Mouse (Mus musculus) forebrain, embryonic 10.5 days (tissue): Measurements from ENCODE around the gene Gm45140. TPM values are rescaled to one million over a fixed set of nuclear protein-coding genes. Genes with fewer than 3 reads are reported as not detected.
A peak's percentile ranks its signal among the peaks of the same experiment; 100 is the strongest.

Source experiments
- DNase-seq: peaks from one replicate; pipeline ENCODE4 v3.0.0-alpha.2; 2017; ENCODE audit warnings: low spot score; ENCODE audit errors: extremely low spot score
- H3K27ac ChIP-seq: fragments of 300-500 bp; sonication (generic); 2 replicates; pipeline ENCODE4 v1.5.1; 2016; ENCODE audit warnings: mild to moderate bottlenecking
- H3K27me3 ChIP-seq: fragments of 300-500 bp; sonication (generic); 2 replicates; pipeline ENCODE4 v1.6.1; 2016; ENCODE audit warnings: mild to moderate bottlenecking; ENCODE audit not compliant: poor library complexity, severe bottlenecking
- H3K36me3 ChIP-seq: fragments of 300-500 bp; sonication (generic); replicated peaks from 2 replicates; pipeline ENCODE4 v1.6.1; 2016; ENCODE audit warnings: mild to moderate bottlenecking, moderate library complexity
- H3K4me1 ChIP-seq: fragments of 300-500 bp; sonication (generic); 2 replicates; pipeline ENCODE4 v1.6.1; 2016
- H3K4me3 ChIP-seq: fragments of 300-500 bp; sonication (generic); 2 replicates; pipeline ENCODE4 v1.5.1; 2016; ENCODE audit warnings: mild to moderate bottlenecking, moderate library complexity
- H3K9me3 ChIP-seq: fragments of 300-500 bp; sonication (generic); 2 replicates; pipeline ENCODE4 v1.6.1; 2016; ENCODE audit warnings: mild to moderate bottlenecking, moderate library complexity
- WGBS: fragments of 180-500 bp; shearing (Covaris S2); methylation state at CpG from one replicate; pipeline ENCODE4 v1.1.7; 2016; 5-methylcytosine and 5-hydroxymethylcytosine counted together
- polyA plus RNA-seq: library from polyadenylated mRNA; unstranded; fragments of >200 nt; fragmentation: Nextera tagmentation; extraction: Ambion mirVana; gene quantifications from 2 replicates; pipeline ENCODE4 v1.2.1, GENCODE M21; 2016

Gm45140 gene
- polyA plus RNA-seq, 1 experiment from 2014 or later: 2.1 TPM

GRCm38 (mm10) chr6:87839797-87840341 is 4.3 kb upstream of the Gm45140 start:
- WGBS: 69% methylated on average over 11 of the region's 11 CpGs
- peaks cover 56% of the 10 kb centered on the region for H3K36me3 ChIP-seq
- peaks cover 23% of the 10 kb centered on the region for H3K4me1 ChIP-seq
- no peaks in the 10 kb centered on the region for H3K27me3 ChIP-seq
- H3K4me3 ChIP-seq: peak overlapping the region; percentile 68; the same call in 1 of the 2 replicates
- DNase-seq: no peak
- H3K9me3 ChIP-seq: no peaks in the 10 kb centered on the region
- no peak overlapping the region for H3K27ac ChIP-seq

DNA sequence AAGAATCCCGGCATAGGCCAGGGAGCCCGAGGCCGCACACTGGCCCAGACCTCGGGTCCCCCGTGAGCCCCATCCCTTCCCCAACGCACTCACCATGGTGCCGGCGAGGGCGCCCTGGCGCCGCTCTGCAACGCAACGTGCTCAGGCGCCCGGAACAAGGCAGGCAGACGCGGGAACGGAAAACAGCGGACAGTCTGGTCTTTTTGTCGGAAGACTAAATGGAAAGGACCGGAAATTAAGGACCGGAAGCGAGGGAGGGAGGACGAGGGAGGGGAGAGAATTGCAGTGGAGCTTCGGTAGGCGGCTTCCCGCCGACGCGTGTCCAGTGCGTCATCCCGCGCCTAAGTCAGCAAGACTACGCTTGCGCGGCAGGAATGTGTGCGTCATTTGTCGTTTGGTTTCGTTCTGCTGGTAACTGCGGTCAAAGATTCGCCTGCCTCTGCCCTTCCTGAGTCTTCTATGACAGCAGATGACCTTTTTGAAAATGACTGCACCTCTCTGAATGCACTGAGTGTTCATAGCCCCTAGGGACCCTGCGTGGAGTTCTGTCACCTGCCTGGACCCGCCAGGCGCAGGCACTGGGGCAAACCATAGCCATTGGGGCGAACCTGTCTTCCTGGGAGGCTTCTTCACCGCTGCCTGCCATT is 3.1 kb upstream of the Gm45140 start, which contains the start of gene Isy1:
Gene Isy1 (minus strand): TSS at position 248 of the 647 bp plus-strand sequence.
- H3K4me1 ChIP-seq: peaks cover 23% of the 10 kb centered on the region
- peak; percentile 95 for DNase-seq
- no peaks in the 10 kb centered on the region for H3K27me3 ChIP-seq
- no peaks in the 10 kb centered on the region for H3K9me3 ChIP-seq
- H3K4me3 ChIP-seq: peak within 1 kb of the TSS; percentile 68
- WGBS: under 1% methylated on average over 46 of the region's 46 CpGs
- peak within 1 kb of the TSS; percentile 90 for H3K27ac ChIP-seq
- H3K36me3 ChIP-seq: peaks cover 56% of the 10 kb centered on the region

GRCm38 (mm10) chr6:87820366-87820765 is 15.2 kb downstream of the Gm45140 start:
- Histone ChIP-seq H3K9me3 (no peaks in the 10 kb centered on the region), H3K27me3 (no peaks in the 10 kb centered on the region), H3K36me3 (peaks cover 99% of the 10 kb centered on the region), H3K4me1 (no peaks in the 10 kb centered on the region), H3K4me3 (no peak overlapping the region), H3K27ac (no peak overlapping the region)
- no peak for DNase-seq
- 93% methylated on average over 2 of the region's 2 CpGs for WGBS

DNA sequence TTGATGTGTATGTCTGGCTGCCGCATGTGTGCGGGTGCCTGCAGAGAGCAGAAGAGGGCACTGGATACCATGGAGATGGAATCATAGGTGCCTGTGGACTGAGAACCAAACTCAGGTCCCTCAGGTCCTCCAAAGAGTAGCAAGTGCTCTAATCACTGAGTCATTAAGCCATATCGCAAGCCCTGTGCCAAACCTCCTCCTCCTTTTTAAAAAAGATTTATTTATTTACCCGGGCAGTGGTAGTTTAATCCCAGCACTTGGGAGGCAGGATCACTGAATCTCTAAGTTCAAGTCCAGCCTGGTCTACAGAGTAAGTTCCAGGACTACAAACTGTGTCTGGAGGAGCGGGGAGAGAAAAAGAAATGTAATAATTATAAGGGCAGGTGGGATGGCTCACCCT is 21.1 kb downstream of the Gm45140 start:
- 94% methylated on average over 5 of the region's 5 CpGs for WGBS
- Histone ChIP-seq H3K27ac (no peak overlapping the region), H3K4me3 (no peak overlapping the region), H3K4me1 (peaks cover 29% of the 10 kb centered on the region), H3K36me3 (peaks cover 65% of the 10 kb centered on the region), H3K9me3 (no peaks in the 10 kb centered on the region), H3K27me3 (peaks cover 17% of the 10 kb centered on the region)
- DNase-seq: no peak

DNA sequence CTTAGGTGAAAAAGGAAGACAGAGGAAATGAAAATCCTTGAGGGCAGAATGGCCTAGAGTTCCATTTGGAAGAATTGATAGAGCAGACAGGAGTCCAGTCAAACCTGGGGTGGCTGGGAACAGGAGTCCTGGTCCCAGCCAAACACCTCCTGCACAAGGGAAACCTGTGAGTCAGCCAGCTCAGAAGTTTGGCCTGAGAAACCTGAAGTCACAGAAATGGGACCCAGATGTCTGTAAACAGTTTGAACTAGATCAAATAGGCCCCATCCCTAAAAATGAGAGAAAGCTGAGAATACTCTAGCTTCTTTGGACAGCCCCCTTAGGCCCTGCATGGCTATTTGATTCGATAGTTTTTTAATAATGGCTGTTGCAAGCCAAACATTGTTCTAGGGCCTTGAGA is 22.9 kb downstream of the Gm45140 start:
- Histone ChIP-seq H3K27me3 (peaks cover 18% of the 10 kb centered on the region), H3K9me3 (no peaks in the 10 kb centered on the region), H3K27ac (no peak overlapping the region), H3K4me1 (peaks cover 29% of the 10 kb centered on the region), H3K4me3 (peak overlapping the region; percentile 76), H3K36me3 (peaks cover 48% of the 10 kb centered on the region)
- DNase-seq: no peak
- WGBS: 90% methylated on average over 1 of the region's 1 CpGs

GRCm38 (mm10) chr6:87811675-87812338 is 23.8 kb downstream of the Gm45140 start, which contains the start of gene Rab43:
TSS of gene Rab43 (minus strand) at chr6:87812164.
- peak; percentile 88 for DNase-seq
- Histone ChIP-seq H3K9me3 (no peaks in the 10 kb centered on the region), H3K36me3 (peaks cover 40% of the 10 kb centered on the region), H3K27me3 (peaks cover 18% of the 10 kb centered on the region), H3K4me1 (peaks cover 32% of the 10 kb centered on the region), H3K4me3 (peak within 1 kb of the TSS; percentile 76), H3K27ac (peak within 1 kb of the TSS; percentile 86)
- WGBS: under 1% methylated on average over 56 of the region's 56 CpGs

DNA sequence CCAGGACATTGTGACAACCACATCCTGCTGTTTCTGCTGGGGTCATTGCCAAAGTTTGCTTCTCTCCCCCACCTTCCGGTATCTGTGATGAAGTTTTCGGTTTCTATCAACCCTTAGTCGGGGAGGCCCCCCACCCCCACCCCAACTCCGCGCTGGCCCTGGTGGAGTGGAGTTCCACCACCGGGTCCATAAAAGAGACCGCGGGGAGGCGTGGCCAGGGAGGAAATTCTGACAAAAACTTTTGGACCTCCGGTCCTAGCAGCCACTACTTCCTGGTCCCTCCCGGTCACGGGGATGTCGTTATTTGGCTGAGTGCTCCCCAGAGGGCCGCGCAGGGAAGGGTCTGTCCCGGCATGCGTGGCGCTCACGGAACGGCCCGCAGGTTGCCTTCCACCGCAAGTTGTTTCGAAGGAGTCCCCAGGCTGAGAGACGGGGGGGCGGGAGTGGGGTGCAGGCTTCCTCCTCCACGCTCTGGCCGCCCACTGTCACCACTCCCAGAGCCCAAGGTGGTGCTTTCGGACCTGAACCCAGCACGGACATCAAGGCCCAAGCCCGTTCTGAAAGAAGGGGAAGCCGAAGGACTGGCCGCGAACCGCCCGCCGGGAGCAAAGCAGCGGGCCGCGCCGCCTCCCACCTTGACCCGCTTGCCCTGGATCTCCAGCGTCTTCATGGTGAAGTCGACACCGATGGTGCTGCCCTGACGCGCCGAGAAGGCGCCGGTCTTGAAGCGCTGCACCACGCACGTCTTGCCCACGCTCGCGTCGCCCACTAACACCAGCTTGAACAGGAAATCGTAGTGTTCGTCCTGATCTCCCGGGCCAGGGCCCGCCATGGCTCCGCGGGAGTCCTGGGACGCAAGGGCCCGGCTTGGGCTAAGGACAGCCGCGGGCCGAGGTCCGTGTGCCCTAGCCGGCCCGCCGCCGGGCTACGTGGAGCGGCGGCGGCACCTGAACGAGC is 24.6 kb downstream of the Gm45140 start:
- H3K27me3 ChIP-seq: peaks cover 18% of the 10 kb centered on the region
- peaks cover 31% of the 10 kb centered on the region for H3K36me3 ChIP-seq
- no peaks in the 10 kb centered on the region for H3K9me3 ChIP-seq
- peak overlapping the region; percentile 76 for H3K4me3 ChIP-seq
- DNase-seq: peak; percentile 61
- 1% methylated on average over 77 of the region's 77 CpGs for WGBS
- peaks cover 32% of the 10 kb centered on the region for H3K4me1 ChIP-seq
- H3K27ac ChIP-seq: peak overlapping the region; percentile 86

DNA sequence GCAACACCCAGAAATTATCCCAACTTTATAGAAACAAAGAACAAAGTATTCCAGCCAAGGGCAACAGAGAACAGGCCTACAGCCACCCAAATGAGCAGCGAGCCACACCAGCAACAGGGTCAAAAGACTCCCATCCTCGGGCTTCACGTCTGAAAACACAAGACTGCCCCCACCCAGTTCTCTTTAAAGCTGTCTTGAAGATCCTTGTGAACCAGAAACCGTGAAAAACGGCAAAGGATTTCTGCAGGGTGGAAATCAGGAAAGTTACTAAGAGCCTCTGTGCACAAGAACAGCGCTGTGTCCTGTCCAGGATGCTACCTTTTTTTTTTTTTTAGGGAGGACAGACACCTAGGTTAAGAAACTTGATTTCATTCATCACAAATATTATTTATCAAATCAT is 25.3 kb downstream of the Gm45140 start:
- H3K27ac ChIP-seq: no peak overlapping the region
- H3K36me3 ChIP-seq: peaks cover 25% of the 10 kb centered on the region
- peak overlapping the region; percentile 76 for H3K4me3 ChIP-seq
- no peaks in the 10 kb centered on the region for H3K9me3 ChIP-seq
- H3K4me1 ChIP-seq: peaks cover 32% of the 10 kb centered on the region
- WGBS: 51% methylated on average over 6 of the region's 6 CpGs
- no peak for DNase-seq
- peaks cover 18% of the 10 kb centered on the region for H3K27me3 ChIP-seq

- no peak overlapping the region for H3K27ac ChIP-seq
Observed at GRCm38 (mm10) chr6:87809651-87810161, 25.9 kb downstream of the Gm45140 start.

GRCm38 (mm10) chr6:87809144-87809543 is 26.5 kb downstream of the Gm45140 start:
- 87% methylated on average over 2 of the region's 2 CpGs for WGBS
- Histone ChIP-seq H3K27me3 (peaks cover 18% of the 10 kb centered on the region), H3K9me3 (no peaks in the 10 kb centered on the region), H3K27ac (no peak overlapping the region), H3K36me3 (peaks cover 16% of the 10 kb centered on the region), H3K4me1 (peaks cover 32% of the 10 kb centered on the region), H3K4me3 (no peak overlapping the region)
- DNase-seq: no peak

More at GRCm38 (mm10) chr6:87809651-87810161, 25.9 kb downstream of the Gm45140 start:
- peaks cover 32% of the 10 kb centered on the region for H3K4me1 ChIP-seq
- H3K9me3 ChIP-seq: no peaks in the 10 kb centered on the region
- no peak overlapping the region for H3K4me3 ChIP-seq
- 93% methylated on average over 6 of the region's 6 CpGs for WGBS
- peaks cover 19% of the 10 kb centered on the region for H3K36me3 ChIP-seq
- no peak for DNase-seq
- peaks cover 18% of the 10 kb centered on the region for H3K27me3 ChIP-seq

DNA sequence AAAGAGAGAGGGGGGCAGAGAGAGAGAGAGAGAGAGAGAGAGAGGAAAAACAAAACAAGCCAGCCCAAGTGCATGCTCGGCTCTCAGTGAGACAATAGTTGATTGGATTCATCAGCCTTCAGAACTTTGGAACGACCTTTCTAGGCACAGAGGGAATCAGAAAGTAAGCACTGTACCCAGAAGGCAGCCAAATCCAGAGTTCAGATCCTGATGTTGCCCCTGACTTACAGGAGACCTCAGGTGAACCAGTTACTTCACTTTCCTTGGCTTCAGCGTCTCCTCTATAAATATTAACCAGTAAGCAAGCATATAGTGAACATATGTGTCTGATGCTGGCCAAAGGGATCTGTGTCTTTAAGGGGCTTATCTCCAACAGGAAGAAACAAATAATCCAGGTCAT is 27.1 kb downstream of the Gm45140 start:
- WGBS: 78% methylated on average over 3 of the region's 3 CpGs
- Histone ChIP-seq H3K36me3 (peaks cover 10% of the 10 kb centered on the region), H3K27ac (no peak overlapping the region), H3K27me3 (peaks cover 15% of the 10 kb centered on the region), H3K4me3 (no peak overlapping the region), H3K9me3 (no peaks in the 10 kb centered on the region), H3K4me1 (peaks cover 32% of the 10 kb centered on the region)
- DNase-seq: no peak
